Mouse (Mus musculus): ENCODE data around the gene Pomgnt1. TPM values are rescaled to one million over a fixed set of nuclear protein-coding genes. Genes with fewer than 3 reads are reported as not detected.

The Pomgnt1 gene
- polyA plus RNA-seq, 1 experiment from 2014 or later = 37.7 TPM

DNA sequence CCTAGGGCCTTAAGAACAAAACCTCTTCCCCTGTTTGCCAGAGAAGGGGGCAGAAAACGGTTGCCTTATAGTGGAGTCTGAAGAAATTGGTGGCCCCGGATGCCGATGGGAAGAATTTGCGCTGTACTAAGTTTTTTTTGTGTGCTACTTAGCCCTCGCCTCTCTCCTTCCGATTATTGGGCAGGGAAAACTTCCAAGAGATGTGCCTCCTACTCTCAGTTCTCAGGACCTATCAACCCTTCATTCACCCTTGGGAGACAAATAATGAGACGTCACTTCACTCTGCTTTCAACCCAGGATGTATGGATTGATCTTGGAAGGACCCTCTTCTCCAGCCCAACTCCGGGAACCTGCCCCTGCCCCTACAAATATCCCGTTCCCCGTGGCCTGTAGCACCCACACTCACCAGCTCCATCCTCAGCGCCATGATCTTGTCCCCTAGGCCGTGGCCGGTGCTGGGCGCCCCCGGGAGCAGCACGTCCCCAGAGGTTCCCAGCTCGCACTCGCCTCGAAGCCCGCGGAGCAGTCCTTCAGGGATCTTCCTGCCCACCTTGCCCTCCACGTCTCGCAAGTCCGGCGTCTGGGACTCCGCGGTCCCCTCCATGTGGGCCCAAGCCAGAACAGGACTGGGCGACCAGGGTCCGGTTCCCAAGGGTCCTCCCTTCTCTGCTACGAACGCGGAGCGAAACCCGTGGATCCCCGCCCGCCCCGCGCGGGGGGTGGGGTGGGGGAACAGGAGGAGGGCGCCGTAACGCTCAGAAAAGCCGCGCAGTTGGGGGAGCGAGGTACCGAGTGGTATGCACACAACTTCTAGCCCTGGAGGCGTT lies 20.5 kb downstream of the Pomgnt1 start:
- Histone ChIP-seq H3K4me1 (replicated peaks; ENCODE audit: control insufficient read depth, insufficient read depth, low read length) (peaks cover 3% of the 10 kb centered on the region; the same call in 1 of the 2 replicates), H3K27ac (ENCODE audit: low read depth, low read length) (no peak overlapping the region), H3K4me2 (peak overlapping the region; percentile 98), H3K27me3 (replicated peaks; ENCODE audit: control insufficient read depth, insufficient read depth, low read length) (peaks cover 22% of the 10 kb centered on the region; the same call in 1 of the 2 replicates), H3K9me3 (ENCODE audit: control insufficient read depth, low read length) (peaks cover 3% of the 10 kb centered on the region; the same call in 1 of the 2 replicates), H3K36me3 (ENCODE audit: control insufficient read depth, insufficient read depth, low read length) (no peaks in the 10 kb centered on the region), H3K9ac (ENCODE audit: low read depth, low read length) (peak overlapping the region; percentile 66), H3K4me3 (ENCODE audit: low read depth, low read length) (peak overlapping the region; percentile 66)
- WGBS = 1% methylated on average over 43 of the region's 47 CpGs
- ATAC-seq (replicated peaks; ENCODE audit: low FRiP score) (peak; percentile 62), DNase-seq (ENCODE audit: low spot score) (peak; percentile 67)

DNA sequence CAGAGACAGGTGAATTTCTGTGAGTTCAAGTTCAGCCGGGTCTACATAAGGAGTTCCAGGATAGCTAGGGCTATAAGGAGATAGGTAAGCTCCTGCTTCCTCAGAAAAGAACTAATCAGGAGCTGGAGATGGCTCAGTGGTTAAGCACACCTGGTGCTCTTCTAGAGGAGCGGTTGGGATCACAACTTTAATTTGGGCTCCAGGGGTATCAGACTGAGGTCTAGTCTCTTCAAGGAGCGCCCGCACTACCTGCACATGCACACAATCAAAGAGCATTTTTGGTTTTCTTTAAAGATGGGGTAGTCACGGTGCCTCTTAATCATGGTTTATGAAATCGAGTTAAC lies 26.1 kb downstream of the Pomgnt1 start:
- Histone ChIP-seq H3K36me3 (ENCODE audit: control insufficient read depth, insufficient read depth, low read length) (peaks cover 19% of the 10 kb centered on the region), H3K27me3 (replicated peaks; ENCODE audit: control insufficient read depth, insufficient read depth, low read length) (no peaks in the 10 kb centered on the region), H3K9ac (ENCODE audit: low read depth, low read length) (peak overlapping the region; percentile 83), H3K9me3 (ENCODE audit: control insufficient read depth, low read length) (peaks cover 3% of the 10 kb centered on the region; the same call in 1 of the 2 replicates), H3K4me2 (peak overlapping the region; percentile 77), H3K4me3 (ENCODE audit: low read depth, low read length) (peak overlapping the region; percentile 84), H3K27ac (ENCODE audit: low read depth, low read length) (peak overlapping the region; percentile 89), H3K4me1 (replicated peaks; ENCODE audit: control insufficient read depth, insufficient read depth, low read length) (peaks cover 6% of the 10 kb centered on the region)
- ATAC-seq (replicated peaks; ENCODE audit: low FRiP score) (peak; percentile 25), DNase-seq (ENCODE audit: low spot score) (no peak)
- 30% methylated on average over 6 of the region's 6 CpGs for WGBS

DNA sequence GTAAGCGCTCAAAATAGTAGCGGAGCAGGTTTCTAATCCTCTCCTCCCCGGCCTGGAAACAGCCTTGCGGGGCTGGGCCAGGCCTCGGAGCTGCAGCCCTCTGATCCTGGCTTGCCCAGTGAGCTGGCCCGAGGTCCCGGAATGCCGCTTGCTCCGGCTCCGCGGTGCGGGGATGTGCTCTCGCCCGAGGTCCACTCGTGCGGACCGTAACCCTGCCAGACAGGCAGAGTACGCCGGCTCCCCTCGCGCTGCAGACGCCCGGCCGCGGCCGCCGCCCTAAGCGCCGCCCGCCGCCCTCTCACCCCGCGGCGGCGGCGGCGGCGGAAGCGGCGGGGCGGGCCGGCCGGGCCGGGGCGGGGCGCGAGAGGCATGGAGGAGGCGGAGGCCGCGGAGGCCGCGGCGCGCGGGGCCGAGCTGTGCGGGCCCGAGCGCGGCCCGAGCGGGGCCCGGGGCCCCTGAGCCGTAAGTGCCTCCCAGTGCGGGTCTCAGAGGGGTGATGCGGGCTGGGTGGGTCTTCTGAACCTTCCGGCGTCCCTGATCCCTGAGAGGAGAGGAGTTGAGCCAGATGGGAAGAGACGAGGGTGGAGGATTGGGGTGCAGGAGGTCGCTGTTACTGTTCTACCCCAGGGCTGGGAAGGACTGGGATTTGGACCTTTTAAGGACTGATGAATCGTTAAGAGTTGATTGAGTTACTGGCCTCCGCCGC lies 26.7 kb downstream of the Pomgnt1 start:
- Histone ChIP-seq H3K36me3 (ENCODE audit: control insufficient read depth, insufficient read depth, low read length) (peaks cover 23% of the 10 kb centered on the region), H3K27ac (ENCODE audit: low read depth, low read length) (peak overlapping the region; percentile 89), H3K4me3 (ENCODE audit: low read depth, low read length) (peak overlapping the region; percentile 84), H3K27me3 (replicated peaks; ENCODE audit: control insufficient read depth, insufficient read depth, low read length) (no peaks in the 10 kb centered on the region), H3K4me2 (peak overlapping the region; percentile 77), H3K9me3 (ENCODE audit: control insufficient read depth, low read length) (peaks cover 3% of the 10 kb centered on the region; the same call in 1 of the 2 replicates), H3K9ac (ENCODE audit: low read depth, low read length) (peak overlapping the region; percentile 83), H3K4me1 (replicated peaks; ENCODE audit: control insufficient read depth, insufficient read depth, low read length) (peaks cover 6% of the 10 kb centered on the region; the same call in 1 of the 2 replicates)
- DNase-seq (ENCODE audit: low spot score) (peak; percentile 81), ATAC-seq (replicated peaks; ENCODE audit: low FRiP score) (peak; percentile 91)
- under 1% methylated on average over 67 of the region's 73 CpGs for WGBS

DNA sequence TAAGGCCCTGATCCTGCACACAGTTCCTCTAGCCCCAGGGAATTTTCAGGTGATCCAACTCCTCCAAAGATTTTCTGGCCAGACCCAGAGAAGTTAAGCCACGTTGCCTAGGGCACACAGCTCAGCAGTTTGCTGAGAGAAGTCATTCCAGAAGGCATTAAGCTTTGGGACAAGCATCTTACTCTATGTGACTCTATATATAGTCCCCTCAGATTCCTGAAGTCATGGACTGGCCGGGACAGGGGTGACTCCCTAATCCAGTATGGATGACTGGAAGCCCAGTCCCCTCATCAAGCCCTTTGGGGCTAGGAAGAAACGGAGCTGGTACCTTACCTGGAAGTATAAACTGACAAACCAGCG lies 27.2 kb downstream of the Pomgnt1 start:
- Histone ChIP-seq H3K27me3 (replicated peaks; ENCODE audit: control insufficient read depth, insufficient read depth, low read length) (no peaks in the 10 kb centered on the region), H3K27ac (ENCODE audit: low read depth, low read length) (no peak overlapping the region), H3K36me3 (ENCODE audit: control insufficient read depth, insufficient read depth, low read length) (peaks cover 28% of the 10 kb centered on the region), H3K4me3 (ENCODE audit: low read depth, low read length) (peak overlapping the region; percentile 84), H3K4me1 (replicated peaks; ENCODE audit: control insufficient read depth, insufficient read depth, low read length) (peaks cover 6% of the 10 kb centered on the region; the same call in 1 of the 2 replicates), H3K9me3 (ENCODE audit: control insufficient read depth, low read length) (peaks cover 3% of the 10 kb centered on the region; the same call in 1 of the 2 replicates), H3K9ac (ENCODE audit: low read depth, low read length) (peak overlapping the region; percentile 83), H3K4me2 (peak overlapping the region; percentile 77)
- DNase-seq (ENCODE audit: low spot score) (no peak), ATAC-seq (replicated peaks; ENCODE audit: low FRiP score) (peak; percentile 27)
- 19% methylated on average over 4 of the region's 4 CpGs for WGBS

DNA sequence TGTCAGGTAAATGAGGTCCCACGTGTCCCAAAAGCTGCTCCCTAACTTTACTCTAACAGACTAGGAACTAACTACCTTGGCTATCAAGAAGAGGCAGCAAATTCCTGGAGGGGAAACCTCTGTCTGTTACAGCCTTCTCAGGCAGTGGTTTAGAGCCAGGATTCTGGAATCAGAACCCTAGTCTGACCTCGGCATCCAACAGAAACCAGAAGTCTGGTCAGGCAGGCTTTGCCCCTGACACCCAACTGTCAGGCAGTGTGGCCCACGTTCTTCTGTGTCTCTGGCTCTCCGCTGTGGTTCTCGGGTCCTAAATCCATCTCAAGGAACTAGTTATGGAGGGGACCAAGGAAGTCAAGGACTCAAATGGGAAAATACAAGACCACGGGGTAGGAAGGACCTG lies 27.6 kb downstream of the Pomgnt1 start, which contains the start of gene Lurap1:
Gene Lurap1 (minus strand): TSS at position 101 of the 400 bp plus-strand sequence.
- peaks cover 32% of the 10 kb centered on the region for H3K36me3 ChIP-seq (ENCODE audit: control insufficient read depth, insufficient read depth, low read length)
- WGBS = 73% methylated on average over 6 of the region's 6 CpGs
- no peak for DNase-seq (ENCODE audit: low spot score)
- H3K27ac ChIP-seq (ENCODE audit: low read depth, low read length) = peak within 1 kb of the TSS; percentile 89
- H3K4me3 ChIP-seq (ENCODE audit: low read depth, low read length) = peak within 1 kb of the TSS; percentile 84
- no peak for ATAC-seq (replicated peaks; ENCODE audit: low FRiP score)
- H3K4me1 ChIP-seq (replicated peaks; ENCODE audit: control insufficient read depth, insufficient read depth, low read length) = peaks cover 6% of the 10 kb centered on the region; the same call in 1 of the 2 replicates
- H3K4me2 ChIP-seq = peak within 1 kb of the TSS; percentile 77
- H3K9me3 ChIP-seq (ENCODE audit: control insufficient read depth, low read length) = peaks cover 3% of the 10 kb centered on the region; the same call in 1 of the 2 replicates
- H3K9ac ChIP-seq (ENCODE audit: low read depth, low read length) = peak within 1 kb of the TSS; percentile 83
- no peaks in the 10 kb centered on the region for H3K27me3 ChIP-seq (replicated peaks; ENCODE audit: control insufficient read depth, insufficient read depth, low read length)

DNA sequence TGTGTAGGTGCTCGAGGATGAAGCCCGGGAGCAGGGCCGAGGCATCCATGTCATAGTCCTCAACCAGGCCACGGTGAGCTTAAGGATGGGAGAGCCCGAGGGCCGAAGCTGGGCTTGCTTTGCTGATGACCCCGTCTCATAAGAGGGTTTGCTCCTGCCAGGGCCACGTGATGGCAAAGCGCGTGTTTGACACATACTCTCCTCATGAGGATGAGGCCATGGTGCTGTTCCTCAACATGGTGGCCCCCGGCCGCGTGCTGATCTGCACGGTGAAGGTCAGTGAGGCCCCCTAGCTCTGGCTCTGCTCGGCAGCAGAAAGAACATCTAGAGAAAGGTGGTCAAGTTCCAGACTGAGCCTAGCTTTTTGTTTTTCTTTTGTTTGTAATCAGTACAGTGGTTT lies 29.1 kb downstream of the Pomgnt1 start:
- WGBS = 93% methylated on average over 15 of the region's 15 CpGs
- ATAC-seq (replicated peaks; ENCODE audit: low FRiP score) = no peak
- Histone ChIP-seq H3K4me2 (no peak overlapping the region), H3K4me1 (replicated peaks; ENCODE audit: control insufficient read depth, insufficient read depth, low read length) (peaks cover 6% of the 10 kb centered on the region; the same call in 1 of the 2 replicates), H3K9me3 (ENCODE audit: control insufficient read depth, low read length) (no peaks in the 10 kb centered on the region), H3K27ac (ENCODE audit: low read depth, low read length) (no peak overlapping the region), H3K4me3 (ENCODE audit: low read depth, low read length) (no peak overlapping the region), H3K36me3 (ENCODE audit: control insufficient read depth, insufficient read depth, low read length) (peaks cover 45% of the 10 kb centered on the region), H3K27me3 (replicated peaks; ENCODE audit: control insufficient read depth, insufficient read depth, low read length) (no peaks in the 10 kb centered on the region), H3K9ac (ENCODE audit: low read depth, low read length) (no peak overlapping the region)
- DNase-seq (ENCODE audit: low spot score) = no peak

DNA sequence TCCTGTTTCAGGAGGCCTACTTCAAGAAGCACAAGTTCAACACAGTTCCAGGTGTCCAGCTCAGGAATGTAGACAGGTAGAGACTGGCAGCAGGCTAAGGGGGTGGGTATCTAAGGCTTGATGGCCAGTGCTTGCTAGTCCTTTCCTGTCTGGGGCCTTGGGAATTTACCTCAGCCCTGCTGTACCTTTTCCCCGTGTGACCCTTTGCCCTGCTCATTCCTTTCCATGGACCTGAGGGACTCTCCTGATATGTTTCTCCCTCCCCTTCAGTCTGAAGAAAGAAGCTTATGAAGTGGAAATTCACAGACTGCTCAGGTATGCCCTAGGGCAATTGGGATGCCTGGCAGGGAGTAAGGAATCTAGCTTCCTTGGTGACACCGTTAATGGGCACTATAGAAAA lies 34.2 kb downstream of the Pomgnt1 start:
- no peaks in the 10 kb centered on the region for H3K27me3 ChIP-seq (replicated peaks; ENCODE audit: control insufficient read depth, insufficient read depth, low read length)
- H3K9me3 ChIP-seq (ENCODE audit: control insufficient read depth, low read length) = no peaks in the 10 kb centered on the region
- H3K27ac ChIP-seq (ENCODE audit: low read depth, low read length) = no peak overlapping the region
- H3K4me3 ChIP-seq (ENCODE audit: low read depth, low read length) = no peak overlapping the region
- DNase-seq (ENCODE audit: low spot score) (no peak), ATAC-seq (replicated peaks; ENCODE audit: low FRiP score) (no peak)
- H3K4me2 ChIP-seq = no peak overlapping the region
- no peak overlapping the region for H3K9ac ChIP-seq (ENCODE audit: low read depth, low read length)
- no peaks in the 10 kb centered on the region for H3K4me1 ChIP-seq (replicated peaks; ENCODE audit: control insufficient read depth, insufficient read depth, low read length)
- H3K36me3 ChIP-seq (ENCODE audit: control insufficient read depth, insufficient read depth, low read length) = peaks cover 48% of the 10 kb centered on the region
- 92% methylated on average over 2 of the region's 2 CpGs for WGBS

DNA sequence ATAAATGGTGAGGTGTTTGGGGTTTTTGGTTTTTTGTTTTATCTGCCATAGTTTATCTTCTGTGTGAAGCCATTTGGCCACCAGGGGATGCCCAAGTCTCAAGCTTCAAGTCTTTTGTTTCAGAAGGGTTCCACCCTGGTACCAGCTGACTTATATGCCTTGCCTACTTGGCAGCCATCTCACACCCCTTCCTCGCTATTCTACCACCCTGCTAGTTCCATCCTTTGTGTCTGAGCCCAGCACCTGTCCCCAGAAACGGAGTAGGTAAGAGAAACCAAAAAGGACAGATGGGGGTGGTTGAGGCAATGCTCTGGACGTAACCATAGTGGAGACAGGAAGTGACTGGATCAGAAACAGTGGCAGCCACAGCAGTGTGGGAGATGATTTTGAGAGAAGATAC lies 36.3 kb downstream of the Pomgnt1 start:
- no peak for DNase-seq (ENCODE audit: low spot score)
- no peak overlapping the region for H3K9ac ChIP-seq (ENCODE audit: low read depth, low read length)
- H3K9me3 ChIP-seq (ENCODE audit: control insufficient read depth, low read length) = no peaks in the 10 kb centered on the region
- WGBS = 69% methylated on average over 3 of the region's 3 CpGs
- H3K4me3 ChIP-seq (ENCODE audit: low read depth, low read length) = no peak overlapping the region
- no peaks in the 10 kb centered on the region for H3K27me3 ChIP-seq (replicated peaks; ENCODE audit: control insufficient read depth, insufficient read depth, low read length)
- no peaks in the 10 kb centered on the region; the same call in 1 of the 2 replicates for H3K4me1 ChIP-seq (replicated peaks; ENCODE audit: control insufficient read depth, insufficient read depth, low read length)
- H3K27ac ChIP-seq (ENCODE audit: low read depth, low read length) = no peak overlapping the region
- no peak for ATAC-seq (replicated peaks; ENCODE audit: low FRiP score)
- no peak overlapping the region for H3K4me2 ChIP-seq
- H3K36me3 ChIP-seq (ENCODE audit: control insufficient read depth, insufficient read depth, low read length) = peaks cover 34% of the 10 kb centered on the region

Measured in liver, embryonic 11.5 days (tissue).